Mouse (Mus musculus) neural tube, embryonic 13.5 days (tissue): ENCODE measurements around the gene Csrnp2. TPM values are rescaled to one million over a fixed set of nuclear protein-coding genes. Genes with fewer than 3 reads are reported as not detected.

Experiments used
- ATAC-seq: fragments of 200-750 bp; cut with Nextera tagmentation; 2 replicates; pipeline ENCODE4 v1.8.0; 2017; ENCODE audit warnings: low read depth, mild to moderate bottlenecking, moderate TSS enrichment, moderate library complexity
- H3K27ac ChIP-seq: fragments of 300-500 bp; sonication (generic); replicated peaks from 2 replicates; pipeline ENCODE4 v1.5.1; 2015; ENCODE audit warnings: moderate library complexity, mild to moderate bottlenecking, inconsistent platforms
- H3K27me3 ChIP-seq: fragments of 300-500 bp; sonication (generic); 2 replicates; pipeline ENCODE4 v1.6.1; 2015; ENCODE audit warnings: mild to moderate bottlenecking, inconsistent platforms
- H3K36me3 ChIP-seq: fragments of 300-500 bp; sonication (generic); 2 replicates; pipeline ENCODE4 v1.6.1; 2015; ENCODE audit warnings: mild to moderate bottlenecking, inconsistent platforms
- H3K4me1 ChIP-seq: fragments of 300-500 bp; sonication (generic); replicated peaks from 2 replicates; pipeline ENCODE4 v1.6.1; 2015; ENCODE audit warnings: inconsistent platforms
- H3K4me2 ChIP-seq: fragments of 300-500 bp; sonication (generic); 2 replicates; pipeline ENCODE4 v1.6.1; 2015; ENCODE audit warnings: inconsistent platforms, mild to moderate bottlenecking, moderate library complexity
- H3K4me3 ChIP-seq: fragments of 300-500 bp; sonication (generic); 2 replicates; pipeline ENCODE4 v1.5.1; 2015; ENCODE audit warnings: mild to moderate bottlenecking, inconsistent platforms
- H3K9ac ChIP-seq: fragments of 300-500 bp; sonication (generic); 2 replicates; pipeline ENCODE4 v1.6.1; 2015; ENCODE audit warnings: moderate library complexity, mild to moderate bottlenecking, inconsistent platforms
- H3K9me3 ChIP-seq: fragments of 300-500 bp; sonication (generic); 2 replicates; pipeline ENCODE4 v1.6.1; 2016; ENCODE audit warnings: inconsistent platforms
- WGBS: fragments of 180-500 bp; shearing (Covaris S2); methylation state at CpG from one replicate; pipeline ENCODE4 v1.1.7; 2015; 5-methylcytosine and 5-hydroxymethylcytosine counted together
- polyA plus RNA-seq: library from polyadenylated mRNA; unstranded; fragments of >200 nt; fragmentation: Nextera tagmentation; extraction: Ambion mirVana; gene quantifications from 2 replicates; pipeline ENCODE4 v1.2.1, GENCODE M21; 2015

Gene Csrnp2
- polyA plus RNA-seq, 1 experiment from 2014 or later: 39.1 TPM

DNA sequence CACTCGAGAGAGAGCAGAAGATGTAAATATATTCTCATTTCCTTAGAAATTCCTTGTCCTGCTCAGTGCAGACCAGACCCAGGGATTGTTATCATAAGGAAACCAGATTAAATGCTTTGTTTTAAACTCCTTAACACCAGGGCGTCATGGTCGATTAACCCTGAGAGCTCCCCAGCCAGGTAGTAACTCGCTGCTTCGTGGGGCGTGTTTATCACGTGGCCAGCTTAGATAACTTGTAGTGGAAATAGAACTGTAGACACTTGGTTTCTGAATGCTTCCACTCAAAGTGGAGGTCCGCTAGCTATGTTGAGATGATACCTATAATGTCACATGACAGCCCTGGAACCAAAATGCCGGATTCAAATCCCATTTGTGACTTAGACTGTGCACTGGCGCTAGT is 25.3 kb downstream of the Csrnp2 start:
- Histone ChIP-seq H3K9ac (peak overlapping the region; percentile 90), H3K27me3 (no peaks in the 10 kb centered on the region), H3K4me1 (peaks cover 38% of the 10 kb centered on the region), H3K4me3 (peak overlapping the region; percentile 87), H3K9me3 (no peaks in the 10 kb centered on the region), H3K4me2 (peak overlapping the region; percentile 96), H3K27ac (no peak overlapping the region), H3K36me3 (peaks cover 38% of the 10 kb centered on the region)
- WGBS: 72% methylated on average over 10 of the region's 10 CpGs
- ATAC-seq: no peak

DNA sequence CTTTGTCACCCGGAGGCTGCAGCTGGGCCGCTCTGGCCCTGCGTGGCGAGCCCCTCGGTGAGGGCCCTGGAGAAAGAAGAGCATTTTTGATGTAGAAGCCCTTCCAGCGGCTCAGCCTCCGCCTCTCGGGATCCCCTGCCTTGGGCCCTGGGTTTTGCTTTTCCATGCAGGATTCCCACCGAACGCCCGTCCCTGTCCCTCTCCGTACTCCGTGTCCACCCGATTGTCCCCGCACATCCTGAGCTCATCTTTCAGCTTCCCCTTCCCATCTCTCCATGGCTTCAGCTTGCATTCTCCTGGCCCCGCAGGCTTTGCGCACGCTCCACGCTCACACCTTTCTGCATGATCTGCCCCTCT is 26.1 kb downstream of the Csrnp2 start:
- Histone ChIP-seq H3K4me2 (peak overlapping the region; percentile 96), H3K27ac (peak overlapping the region; percentile 88), H3K4me3 (peak overlapping the region; percentile 87), H3K27me3 (no peaks in the 10 kb centered on the region), H3K4me1 (peaks cover 38% of the 10 kb centered on the region), H3K9me3 (no peaks in the 10 kb centered on the region), H3K36me3 (peaks cover 30% of the 10 kb centered on the region), H3K9ac (peak overlapping the region; percentile 90)
- under 1% methylated on average over 19 of the region's 19 CpGs for WGBS
- peak; percentile 52 for ATAC-seq

DNA sequence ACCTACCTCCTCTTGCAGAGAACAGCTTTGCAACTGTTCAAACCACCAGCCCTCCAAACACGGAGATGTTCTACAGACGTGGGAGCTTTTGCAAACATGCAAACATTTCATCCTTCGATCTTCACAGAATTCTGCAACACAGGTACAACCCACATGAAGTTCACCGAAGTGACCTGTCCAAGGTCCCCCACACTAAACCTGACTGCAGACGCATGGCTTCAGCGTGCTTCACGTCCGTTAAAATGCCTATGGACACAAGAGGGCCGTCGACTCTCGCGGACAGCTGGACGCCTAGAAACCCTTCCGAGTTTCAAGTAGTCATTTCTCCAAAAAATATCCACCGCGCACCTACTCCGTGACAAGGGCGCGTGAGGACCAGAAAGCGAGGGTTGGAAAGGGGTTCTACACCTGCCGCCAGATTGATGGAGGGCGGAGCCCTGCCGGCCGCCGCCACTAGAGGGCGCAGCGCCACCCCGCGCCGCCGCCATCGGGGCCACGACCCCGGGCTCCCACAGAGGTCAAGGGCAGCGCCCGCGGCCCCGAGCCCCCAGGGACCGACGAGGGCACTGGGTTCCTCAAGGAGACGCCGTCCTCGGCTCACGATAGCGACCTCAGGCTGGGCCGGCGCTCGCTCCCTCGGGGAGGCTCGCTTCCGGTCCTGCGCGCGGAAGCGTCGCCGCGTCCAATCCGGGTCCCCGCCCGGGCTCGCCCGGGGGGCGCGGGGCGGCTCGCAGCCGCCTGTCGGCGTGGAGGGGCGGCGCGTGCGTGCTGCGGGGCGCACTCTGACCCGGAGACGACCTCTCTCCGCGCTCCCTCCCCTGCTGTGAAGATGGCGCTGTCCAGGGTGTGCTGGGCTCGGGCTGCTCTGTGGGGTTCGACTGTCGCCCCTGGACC is 26.7 kb downstream of the Csrnp2 start, which contains the start of gene Letmd1:
Gene Letmd1, plus strand, starts transcription at position 729 of the 894 bp plus-strand sequence.
- Histone ChIP-seq H3K36me3 (peaks cover 23% of the 10 kb centered on the region), H3K9me3 (no peaks in the 10 kb centered on the region), H3K9ac (peak within 1 kb of the TSS; percentile 90), H3K4me2 (peak within 1 kb of the TSS; percentile 96), H3K4me1 (peaks cover 38% of the 10 kb centered on the region), H3K4me3 (peak within 1 kb of the TSS; percentile 87), H3K27ac (peak within 1 kb of the TSS; percentile 88), H3K27me3 (no peaks in the 10 kb centered on the region)
- ATAC-seq: peak; percentile 94
- WGBS: 2% methylated on average over 84 of the region's 84 CpGs

DNA sequence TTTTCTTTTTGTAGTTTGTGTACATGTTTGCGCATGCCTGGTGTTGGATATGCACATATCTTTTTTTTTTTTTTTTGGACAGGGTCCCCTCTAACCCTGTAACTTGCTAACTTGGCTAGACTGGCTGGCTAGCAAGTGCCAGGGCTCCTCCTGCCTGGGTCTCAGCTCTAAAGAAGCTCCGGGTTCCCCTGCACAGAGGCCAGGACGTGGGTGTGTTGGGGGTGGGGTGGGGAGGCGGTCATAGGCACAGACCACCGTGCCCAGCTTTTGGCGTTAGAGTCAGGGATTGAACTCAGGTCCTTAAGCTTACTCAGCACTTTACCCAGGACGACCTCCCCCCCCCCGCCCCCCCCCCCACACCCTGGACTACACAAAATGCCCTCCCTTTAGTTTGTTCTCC is 27.6 kb downstream of the Csrnp2 start:
- Histone ChIP-seq H3K27me3 (no peaks in the 10 kb centered on the region), H3K9ac (peak overlapping the region; percentile 90), H3K4me3 (peak overlapping the region; percentile 87), H3K27ac (no peak overlapping the region), H3K36me3 (peaks cover 19% of the 10 kb centered on the region), H3K9me3 (no peaks in the 10 kb centered on the region), H3K4me2 (peak overlapping the region; percentile 96), H3K4me1 (peaks cover 38% of the 10 kb centered on the region)
- WGBS: 41% methylated on average over 8 of the region's 8 CpGs
- ATAC-seq: no peak

DNA sequence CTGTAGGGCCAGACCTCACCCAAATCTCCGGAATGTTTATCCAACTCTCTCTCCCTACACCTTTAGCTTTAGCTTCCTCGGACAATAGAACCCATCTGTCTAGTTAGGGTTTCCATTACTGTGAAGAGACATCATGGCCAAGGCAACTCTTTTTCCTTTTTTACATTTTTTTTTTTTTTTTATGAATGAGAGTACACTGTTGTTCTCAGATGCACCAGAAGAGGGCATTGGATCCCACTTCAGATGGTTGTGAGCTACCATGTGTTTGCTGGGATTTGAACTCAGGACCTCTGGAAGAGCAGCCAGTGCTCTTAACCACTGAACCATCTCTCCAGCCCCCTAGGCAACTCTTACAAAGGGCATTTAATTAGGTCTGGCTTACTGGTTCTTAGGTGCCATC is 29.9 kb downstream of the Csrnp2 start:
- WGBS: 83% methylated on average over 2 of the region's 2 CpGs
- peaks cover 5% of the 10 kb centered on the region; the same call in 1 of the 2 replicates for H3K27me3 ChIP-seq
- no peak overlapping the region for H3K4me2 ChIP-seq
- no peaks in the 10 kb centered on the region for H3K36me3 ChIP-seq
- H3K4me3 ChIP-seq: no peak overlapping the region
- no peak overlapping the region for H3K9ac ChIP-seq
- ATAC-seq: no peak
- no peak overlapping the region for H3K27ac ChIP-seq
- H3K9me3 ChIP-seq: no peaks in the 10 kb centered on the region
- peaks cover 41% of the 10 kb centered on the region for H3K4me1 ChIP-seq

DNA sequence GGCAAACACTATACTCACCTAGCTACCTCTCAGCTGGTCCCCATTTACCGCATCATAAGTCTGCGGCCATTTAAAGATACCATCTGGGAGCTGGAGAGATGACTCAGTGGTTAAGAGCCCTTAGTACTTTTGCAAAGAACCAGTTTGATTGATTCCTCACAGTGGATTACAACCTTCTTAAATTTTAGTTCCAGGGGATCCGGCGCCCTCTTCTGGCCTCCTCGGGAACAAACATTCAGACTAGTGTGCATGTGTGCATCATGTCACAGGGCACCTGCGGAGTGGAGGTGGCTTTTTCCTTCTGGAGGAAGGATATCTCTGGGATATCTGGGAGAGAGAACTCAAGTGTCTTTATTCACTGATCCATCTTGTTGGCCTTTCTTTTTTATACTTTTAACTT is 31.6 kb downstream of the Csrnp2 start:
- no peak for ATAC-seq
- H3K9me3 ChIP-seq: no peaks in the 10 kb centered on the region
- peaks cover 30% of the 10 kb centered on the region for H3K4me1 ChIP-seq
- no peaks in the 10 kb centered on the region for H3K36me3 ChIP-seq
- H3K27me3 ChIP-seq: peaks cover 10% of the 10 kb centered on the region; the same call in 1 of the 2 replicates
- H3K4me3 ChIP-seq: no peak overlapping the region
- WGBS: 29% methylated on average over 6 of the region's 6 CpGs
- H3K4me2 ChIP-seq: no peak overlapping the region
- no peak overlapping the region for H3K9ac ChIP-seq
- H3K27ac ChIP-seq: no peak overlapping the region

DNA sequence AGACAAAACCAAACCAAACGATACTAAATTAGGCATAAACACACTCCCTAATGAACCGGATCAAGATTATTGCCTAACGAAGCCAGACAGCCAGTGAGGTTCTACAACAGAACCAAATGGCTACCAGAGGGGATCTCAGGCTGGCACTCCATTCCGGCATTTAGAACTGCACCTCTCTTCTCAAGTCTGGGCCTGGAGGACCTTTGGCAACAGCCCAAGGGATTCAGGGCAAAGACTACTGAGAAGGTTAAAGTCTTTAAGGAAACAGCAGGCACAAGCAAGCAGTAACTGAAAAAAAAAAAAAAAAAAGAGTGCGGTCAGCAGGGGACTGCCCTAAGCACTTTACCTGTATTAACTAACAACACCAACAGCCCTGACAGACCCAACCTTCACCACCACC is 33.2 kb downstream of the Csrnp2 start:
- 76% methylated on average over 5 of the region's 5 CpGs for WGBS
- ATAC-seq: no peak
- peaks cover 21% of the 10 kb centered on the region; the same call in 1 of the 2 replicates for H3K4me1 ChIP-seq
- no peaks in the 10 kb centered on the region for H3K9me3 ChIP-seq
- H3K27ac ChIP-seq: no peak overlapping the region
- H3K36me3 ChIP-seq: no peaks in the 10 kb centered on the region
- H3K27me3 ChIP-seq: peaks cover 10% of the 10 kb centered on the region; the same call in 1 of the 2 replicates
- no peak overlapping the region for H3K4me2 ChIP-seq
- no peak overlapping the region for H3K9ac ChIP-seq
- H3K4me3 ChIP-seq: no peak overlapping the region

DNA sequence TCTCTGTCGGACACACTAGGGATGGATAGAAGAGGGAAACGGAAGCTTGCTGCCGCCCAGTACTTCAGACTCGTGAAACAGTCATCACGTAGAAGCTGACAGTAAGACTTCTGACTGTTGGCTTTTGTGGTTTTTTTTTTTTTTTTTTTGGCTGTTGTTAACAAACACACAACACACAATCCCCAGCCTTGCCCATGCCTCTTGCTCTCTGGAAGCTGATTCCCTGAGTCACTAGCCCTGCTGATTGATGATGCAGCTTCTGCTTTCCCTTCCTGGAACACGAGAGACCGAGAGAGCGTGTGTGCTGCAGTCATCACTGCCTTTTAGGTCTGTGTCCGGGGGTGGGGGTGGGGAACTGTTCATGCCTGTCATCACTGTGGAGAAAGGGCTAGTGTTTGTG is 33.6 kb downstream of the Csrnp2 start:
- no peak overlapping the region for H3K27ac ChIP-seq
- H3K4me1 ChIP-seq: peaks cover 18% of the 10 kb centered on the region; the same call in 1 of the 2 replicates
- ATAC-seq: no peak
- H3K4me3 ChIP-seq: no peak overlapping the region
- H3K36me3 ChIP-seq: no peaks in the 10 kb centered on the region
- no peaks in the 10 kb centered on the region for H3K9me3 ChIP-seq
- H3K4me2 ChIP-seq: no peak overlapping the region
- peaks cover 10% of the 10 kb centered on the region; the same call in 1 of the 2 replicates for H3K27me3 ChIP-seq
- 73% methylated on average over 9 of the region's 9 CpGs for WGBS
- no peak overlapping the region for H3K9ac ChIP-seq

DNA sequence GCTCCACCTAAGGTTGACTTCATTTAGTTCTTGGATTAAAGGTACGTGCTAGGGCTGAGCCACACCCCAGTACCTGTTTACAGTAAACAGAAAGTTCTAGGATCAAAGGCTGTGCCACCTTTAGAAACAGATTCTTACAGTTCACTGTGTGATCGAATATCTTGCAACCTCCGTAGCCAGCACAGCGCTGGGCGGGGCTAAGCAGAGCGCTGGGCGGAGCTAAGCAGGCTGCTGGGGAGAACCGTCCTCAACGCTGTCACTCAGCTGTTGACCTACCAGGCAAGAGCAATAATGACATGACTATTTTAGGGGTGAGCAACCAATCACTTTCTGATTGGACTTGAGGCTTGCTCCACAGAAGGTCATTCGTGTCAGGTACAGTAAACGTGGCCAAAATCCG is 34.3 kb downstream of the Csrnp2 start:
- WGBS: 11% methylated on average over 12 of the region's 12 CpGs
- Histone ChIP-seq H3K4me1 (0 out of 2 replicates have a peak, but pooled peaks cover 12% of the 10 kb centered on the region), H3K4me2 (peak overlapping the region; percentile 33; the same call in 1 of the 2 replicates), H3K27me3 (peaks cover 10% of the 10 kb centered on the region; the same call in 1 of the 2 replicates), H3K27ac (no peak overlapping the region), H3K4me3 (no peak overlapping the region), H3K36me3 (no peaks in the 10 kb centered on the region), H3K9ac (no peak overlapping the region), H3K9me3 (no peaks in the 10 kb centered on the region)
- no peak for ATAC-seq

DNA sequence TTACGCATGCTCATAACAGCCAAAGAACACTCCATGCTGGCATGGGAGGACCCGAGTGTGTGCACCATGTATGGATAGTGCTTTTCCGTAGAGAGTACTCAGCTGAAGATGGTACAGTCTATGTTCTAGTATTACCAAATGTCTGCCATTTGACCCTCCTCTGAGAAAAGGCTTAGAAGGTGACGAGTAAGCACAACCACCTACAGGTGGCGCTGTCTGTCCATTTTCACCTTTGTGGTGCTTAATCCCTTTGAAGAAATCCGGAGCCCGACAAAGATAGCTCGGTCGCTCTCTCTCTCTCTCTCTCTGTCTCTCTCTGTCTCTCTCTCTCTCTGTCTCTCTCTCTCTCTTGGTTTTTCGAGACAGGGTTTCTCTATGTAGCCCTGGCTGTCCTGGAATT is 37.2 kb downstream of the Csrnp2 start:
- Histone ChIP-seq H3K4me2 (no peak overlapping the region), H3K9me3 (no peaks in the 10 kb centered on the region), H3K27me3 (peaks cover 10% of the 10 kb centered on the region; the same call in 1 of the 2 replicates), H3K4me1 (0 out of 2 replicates have a peak, but pooled peaks cover 12% of the 10 kb centered on the region), H3K27ac (no peak overlapping the region), H3K4me3 (no peak overlapping the region), H3K36me3 (no peaks in the 10 kb centered on the region), H3K9ac (no peak overlapping the region)
- WGBS: 48% methylated on average over 10 of the region's 10 CpGs
- no peak for ATAC-seq

DNA sequence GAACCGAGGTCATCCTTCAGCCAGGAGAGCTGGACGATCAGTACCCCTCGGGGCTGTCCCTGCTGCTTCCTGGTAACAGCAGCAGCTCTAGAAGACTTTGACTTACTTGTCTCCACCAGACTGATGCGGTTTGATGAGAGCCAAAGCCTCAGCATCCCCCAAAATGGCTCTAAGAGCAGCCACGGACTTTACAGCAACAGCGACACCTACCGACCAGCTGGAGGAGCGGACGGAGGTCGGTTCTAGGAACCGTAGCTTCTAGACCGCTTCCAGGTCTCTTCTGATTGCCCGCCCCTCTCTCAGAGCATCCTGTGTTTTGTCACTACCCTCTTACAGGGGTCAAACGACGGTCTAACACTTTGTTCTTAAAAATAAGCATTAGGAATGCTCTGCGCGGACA is 37.9 kb downstream of the Csrnp2 start:
- H3K27me3 ChIP-seq: peaks cover 10% of the 10 kb centered on the region; the same call in 1 of the 2 replicates
- 0 out of 2 replicates have a peak overlapping the region, but pooled peaks have one; percentile 11 for H3K4me2 ChIP-seq
- H3K9me3 ChIP-seq: no peaks in the 10 kb centered on the region
- H3K4me1 ChIP-seq: 0 out of 2 replicates have a peak, but pooled peaks cover 12% of the 10 kb centered on the region
- ATAC-seq: peak; percentile 71; the same call in 1 of the 2 replicates
- H3K27ac ChIP-seq: no peak overlapping the region
- WGBS: 9% methylated on average over 17 of the region's 17 CpGs
- no peaks in the 10 kb centered on the region for H3K36me3 ChIP-seq
- H3K9ac ChIP-seq: 0 out of 2 replicates have a peak overlapping the region, but pooled peaks have one; percentile 38
- H3K4me3 ChIP-seq: no peak overlapping the region

DNA sequence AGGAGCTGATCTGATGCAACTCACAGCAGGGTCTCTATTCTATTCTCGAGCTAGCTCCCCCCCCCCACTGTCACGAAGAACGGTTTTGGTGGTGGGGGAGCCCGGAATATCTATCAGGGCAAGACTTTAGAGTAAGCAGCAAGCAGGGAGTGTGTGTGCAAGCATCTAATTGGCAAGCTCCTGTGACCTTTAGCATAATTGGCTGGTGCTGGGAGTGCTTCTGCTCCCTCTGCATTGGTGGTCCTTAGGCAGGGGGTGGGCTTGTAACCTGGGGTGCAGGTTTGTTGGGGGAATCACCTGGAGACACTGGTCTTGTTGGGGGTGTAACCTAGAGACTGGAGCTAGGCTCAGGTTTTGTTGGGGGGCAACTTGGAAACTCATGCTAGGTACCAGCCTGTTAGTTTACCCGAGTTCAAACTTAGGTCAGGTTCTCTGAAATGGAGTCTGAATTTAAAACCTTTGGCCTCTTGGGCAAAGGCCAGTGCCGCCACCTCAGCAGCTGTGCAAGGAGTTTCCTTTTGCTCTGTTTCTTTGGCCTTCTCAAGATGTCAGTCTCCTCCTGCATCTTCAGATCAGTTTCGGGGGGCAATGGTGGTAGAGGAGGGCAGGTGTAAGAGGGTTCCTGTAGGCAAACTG is 38.8 kb downstream of the Csrnp2 start:
- ATAC-seq: no peak
- H3K4me3 ChIP-seq: no peak overlapping the region
- 70% methylated on average over 7 of the region's 7 CpGs for WGBS

More for the DNA sequence above, 38.8 kb downstream of the Csrnp2 start:
- no peak overlapping the region for H3K9ac ChIP-seq
- no peak overlapping the region for H3K27ac ChIP-seq
- no peaks in the 10 kb centered on the region for H3K9me3 ChIP-seq
- H3K4me1 ChIP-seq: 0 out of 2 replicates have a peak, but pooled peaks cover 8% of the 10 kb centered on the region
- H3K27me3 ChIP-seq: peaks cover 10% of the 10 kb centered on the region; the same call in 1 of the 2 replicates
- H3K4me2 ChIP-seq: no peak overlapping the region
- H3K36me3 ChIP-seq: no peaks in the 10 kb centered on the region
